Mouse (Mus musculus): ENCODE results near the gene Lin37.

- no peak for TF ChIP-seq CTCF (IDR thresholded peaks at IDR 0.05; ENCODE audit: control insufficient read depth, insufficient read depth, low read length)
- no peak for TF ChIP-seq POLR2A (IDR thresholded peaks at IDR 0.05; ENCODE audit: borderline replicate concordance, control insufficient read depth, low read depth, low read length)
Observed at GRCm38 (mm10) chr7:30592772-30593423, 33.3 kb upstream of the Lin37 start.
